Mouse (Mus musculus) hindbrain, embryonic 11.5 days (tissue): ENCODE measurements around the gene Ralgapa1. TPM values are rescaled to one million over a fixed set of nuclear protein-coding genes. Genes with fewer than 3 reads are reported as not detected.
A peak's percentile ranks its signal among the peaks of the same experiment; 100 is the strongest.

Source experiments
- ATAC-seq: fragments of 200-750 bp; cut with Nextera tagmentation; 2 replicates; pipeline ENCODE4 v1.8.0; 2017; ENCODE audit warnings: mild to moderate bottlenecking, moderate TSS enrichment, moderate library complexity; ENCODE audit not compliant: low FRiP score
- DNase-seq: peaks from one replicate; pipeline ENCODE4 v3.0.0-alpha.2; 2015; ENCODE audit warnings: low spot score
- H3K27ac ChIP-seq: fragments of 300-500 bp; sonication (generic); 2 replicates; pipeline ENCODE4 v1.5.1; 2014; ENCODE audit warnings: mild to moderate bottlenecking, low read depth, low read length
- H3K27me3 ChIP-seq: fragments of 300-500 bp; sonication (generic); 2 replicates; pipeline ENCODE4 v1.6.1; 2014; ENCODE audit warnings: mild to moderate bottlenecking, low read length, moderate library complexity, mixed read lengths; ENCODE audit not compliant: control insufficient read depth, insufficient read depth
- H3K36me3 ChIP-seq: fragments of 300-500 bp; sonication (generic); 2 replicates; pipeline ENCODE4 v1.6.1; 2014; ENCODE audit warnings: mild to moderate bottlenecking, low read length, moderate library complexity, mixed read lengths; ENCODE audit not compliant: control insufficient read depth, insufficient read depth
- H3K4me1 ChIP-seq: fragments of 300-500 bp; sonication (generic); replicated peaks from 2 replicates; pipeline ENCODE4 v1.6.1; 2014; ENCODE audit warnings: low read length, mixed read lengths; ENCODE audit not compliant: control insufficient read depth, insufficient read depth
- H3K4me2 ChIP-seq: fragments of 300-500 bp; sonication (generic); replicated peaks from 2 replicates; pipeline ENCODE4 v1.6.1; 2014; ENCODE audit warnings: mild to moderate bottlenecking, low read depth, low read length
- H3K4me3 ChIP-seq: fragments of 300-500 bp; sonication (generic); 2 replicates; pipeline ENCODE4 v1.5.1; 2014; ENCODE audit warnings: low read depth, low read length
- H3K9ac ChIP-seq: fragments of 300-500 bp; sonication (generic); 2 replicates; pipeline ENCODE4 v1.6.1; 2014; ENCODE audit warnings: low read depth, low read length
- H3K9me3 ChIP-seq: fragments of 300-500 bp; sonication (generic); 2 replicates; pipeline ENCODE4 v1.6.1; 2016; ENCODE audit warnings: low read length; ENCODE audit not compliant: control insufficient read depth
- WGBS: fragments of 180-500 bp; shearing (Covaris S2); extraction: QIAGEN DNeasy Blood & Tissue Kit; methylation state at CpG from one replicate; pipeline ENCODE4 v1.1.7; 2014; 5-methylcytosine and 5-hydroxymethylcytosine counted together
- polyA plus RNA-seq: library from polyadenylated mRNA; unstranded; fragments of >200 nt; fragmentation: Nextera tagmentation; extraction: Ambion mirVana; gene quantifications from 2 replicates; pipeline ENCODE4 v1.2.1, GENCODE M21; 2014

Ralgapa1 gene
- polyA plus RNA-seq, 1 experiment from 2014 or later, result 25.7 TPM

DNA sequence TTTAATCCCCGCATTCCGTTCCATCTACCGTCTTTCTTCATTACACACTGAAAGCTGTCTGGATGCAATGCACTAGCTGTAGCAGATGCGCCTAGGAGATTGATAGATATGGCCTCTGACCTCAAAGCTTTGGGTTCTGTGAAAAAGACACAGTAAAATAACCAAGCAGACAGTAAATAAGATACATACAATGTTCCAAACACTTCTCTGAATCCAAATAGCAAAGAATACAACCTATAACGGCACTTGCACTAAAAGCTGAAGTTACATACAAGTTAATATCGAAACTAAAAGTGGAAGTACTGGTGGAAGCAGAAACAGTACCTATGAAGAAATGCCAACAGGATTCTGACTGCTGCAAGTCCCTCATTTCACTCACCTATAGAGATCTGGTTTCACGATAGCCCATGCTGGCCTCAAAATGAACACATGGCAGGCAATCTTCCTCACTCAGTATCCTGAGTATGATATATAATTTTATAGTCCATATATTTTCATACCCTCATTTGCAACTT, 172.9 kb downstream of the Ralgapa1 start:
- Histone ChIP-seq H3K36me3 (no peaks in the 10 kb centered on the region), H3K27me3 (no peaks in the 10 kb centered on the region), H3K4me1 (no peaks in the 10 kb centered on the region), H3K4me2 (no peak overlapping the region), H3K27ac (no peak overlapping the region), H3K9ac (no peak overlapping the region), H3K4me3 (no peak overlapping the region), H3K9me3 (no peaks in the 10 kb centered on the region)
- ATAC-seq, result no peak
- 90% methylated on average over 7 of the region's 7 CpGs for WGBS
- DNase-seq, result no peak

DNA sequence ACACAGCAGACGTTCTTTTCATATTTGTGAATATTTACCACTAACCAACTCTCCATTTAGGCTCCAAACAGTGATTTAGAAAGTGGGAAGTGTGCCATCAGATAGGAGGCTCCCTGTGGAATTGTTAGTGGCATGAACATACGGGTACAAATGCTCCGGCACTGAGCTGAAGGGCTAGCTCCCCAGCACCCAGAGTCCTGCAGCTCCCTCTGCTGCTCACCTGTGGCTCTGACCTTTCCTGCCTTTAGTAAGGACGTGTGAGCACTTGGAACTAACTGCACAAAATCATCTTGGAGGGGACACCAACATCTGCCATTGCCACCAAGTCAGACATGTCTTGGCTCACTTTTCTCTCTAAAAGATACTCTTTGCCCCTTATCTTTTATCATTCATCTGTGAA, 194.3 kb downstream of the Ralgapa1 start:
- Histone ChIP-seq H3K27me3 (no peaks in the 10 kb centered on the region), H3K4me1 (no peaks in the 10 kb centered on the region; the same call in 1 of the 2 replicates), H3K4me3 (no peak overlapping the region), H3K36me3 (no peaks in the 10 kb centered on the region), H3K9me3 (no peaks in the 10 kb centered on the region), H3K27ac (no peak overlapping the region), H3K4me2 (no peak overlapping the region), H3K9ac (no peak overlapping the region)
- WGBS, result 26% methylated on average over 4 of the region's 4 CpGs
- DNase-seq, result no peak
- ATAC-seq, result no peak

DNA sequence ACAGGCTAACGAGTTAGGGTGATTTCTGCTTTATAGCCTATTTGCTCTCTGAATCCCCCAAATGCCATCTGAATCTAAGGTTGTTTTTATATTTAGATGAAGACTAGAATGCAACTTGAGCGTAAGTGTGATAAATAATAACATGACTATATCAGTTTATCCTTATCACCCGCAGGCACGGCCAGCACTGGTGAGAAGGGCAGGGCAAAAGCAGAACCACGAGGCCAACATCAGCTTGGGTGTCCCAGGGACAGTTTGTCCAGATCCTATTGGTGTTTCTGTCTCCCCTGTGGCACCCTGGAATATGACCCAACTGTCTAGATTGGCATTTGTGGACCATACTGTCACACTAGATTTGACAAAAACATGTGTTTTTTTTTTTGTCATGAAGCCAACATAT, 197.7 kb downstream of the Ralgapa1 start:
- no peak for ATAC-seq

GRCm38 (mm10) chr12:55622615-55623245, 198.2 kb downstream of the Ralgapa1 start:
- Histone ChIP-seq H3K4me3 (no peak overlapping the region), H3K27me3 (no peaks in the 10 kb centered on the region), H3K4me2 (no peak overlapping the region), H3K36me3 (no peaks in the 10 kb centered on the region), H3K4me1 (no peaks in the 10 kb centered on the region; the same call in 1 of the 2 replicates), H3K9ac (no peak overlapping the region), H3K27ac (no peak overlapping the region), H3K9me3 (no peaks in the 10 kb centered on the region)
- DNase-seq (peak; percentile 44), ATAC-seq (peak; percentile 43; the same call in 1 of the 2 replicates)
- 32% methylated on average over 3 of the region's 3 CpGs for WGBS

More for the DNA sequence above, 197.7 kb downstream of the Ralgapa1 start:
- no peak overlapping the region for H3K4me2 ChIP-seq
- no peak for DNase-seq
- H3K4me3 ChIP-seq, result no peak overlapping the region
- H3K9me3 ChIP-seq, result no peaks in the 10 kb centered on the region
- H3K36me3 ChIP-seq, result no peaks in the 10 kb centered on the region
- no peaks in the 10 kb centered on the region; the same call in 1 of the 2 replicates for H3K4me1 ChIP-seq
- no peaks in the 10 kb centered on the region for H3K27me3 ChIP-seq
- no peak overlapping the region for H3K9ac ChIP-seq
- H3K27ac ChIP-seq, result no peak overlapping the region
- WGBS, result 84% methylated on average over 5 of the region's 5 CpGs

DNA sequence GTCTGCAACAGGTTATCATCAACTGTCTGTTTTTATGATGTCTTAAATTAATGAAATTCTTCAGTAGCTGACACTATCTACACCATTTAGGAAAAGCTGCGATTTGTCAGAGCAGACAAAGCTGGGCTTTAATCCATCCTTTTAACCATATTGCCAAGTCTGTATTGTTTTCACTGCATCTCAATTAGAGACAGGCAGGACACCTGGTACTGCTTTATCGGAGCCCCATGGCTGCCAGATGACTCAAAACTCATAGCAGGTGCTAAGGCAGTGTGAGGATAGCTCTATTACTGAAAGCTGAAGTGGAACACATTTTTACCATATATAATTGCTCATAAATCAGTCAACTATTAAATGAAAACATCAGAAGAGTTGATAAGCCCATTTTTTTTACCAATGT, 200.6 kb downstream of the Ralgapa1 start:
- no peak for ATAC-seq
- DNase-seq, result no peak

DNA sequence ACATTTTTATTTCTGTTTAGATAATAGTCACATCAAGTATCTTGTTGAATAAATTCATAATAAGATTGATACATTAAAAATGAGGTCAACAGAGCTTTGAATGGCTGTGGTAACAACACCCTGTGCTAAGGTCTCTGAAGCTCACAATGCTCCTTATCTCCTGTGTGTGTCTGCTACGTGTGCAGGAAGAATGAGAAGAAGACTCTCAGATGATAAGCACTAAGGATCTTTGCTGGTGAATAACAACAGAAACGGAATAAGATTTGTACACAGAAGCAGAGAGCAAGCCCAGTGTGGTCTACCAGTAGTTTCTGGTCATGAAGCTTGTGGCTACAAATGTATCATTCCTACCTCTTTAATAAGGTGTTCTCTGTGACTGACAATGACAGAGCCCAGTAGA, 210.2 kb downstream of the Ralgapa1 start:
- DNase-seq (no peak), ATAC-seq (no peak)
- Histone ChIP-seq H3K27ac (no peak overlapping the region), H3K4me1 (no peaks in the 10 kb centered on the region), H3K4me2 (no peak overlapping the region), H3K27me3 (no peaks in the 10 kb centered on the region), H3K36me3 (no peaks in the 10 kb centered on the region), H3K4me3 (no peak overlapping the region), H3K9me3 (no peaks in the 10 kb centered on the region), H3K9ac (no peak overlapping the region)
- WGBS, result 81% methylated on average over 2 of the region's 2 CpGs

More for the DNA sequence above, 200.6 kb downstream of the Ralgapa1 start:
- H3K9ac ChIP-seq, result no peak overlapping the region
- H3K9me3 ChIP-seq, result no peaks in the 10 kb centered on the region
- H3K4me1 ChIP-seq, result no peaks in the 10 kb centered on the region; the same call in 1 of the 2 replicates
- WGBS, result 60% methylated on average over 2 of the region's 2 CpGs
- H3K4me3 ChIP-seq, result no peak overlapping the region
- H3K4me2 ChIP-seq, result no peak overlapping the region
- no peak overlapping the region for H3K27ac ChIP-seq
- H3K36me3 ChIP-seq, result no peaks in the 10 kb centered on the region
- H3K27me3 ChIP-seq, result no peaks in the 10 kb centered on the region

DNA sequence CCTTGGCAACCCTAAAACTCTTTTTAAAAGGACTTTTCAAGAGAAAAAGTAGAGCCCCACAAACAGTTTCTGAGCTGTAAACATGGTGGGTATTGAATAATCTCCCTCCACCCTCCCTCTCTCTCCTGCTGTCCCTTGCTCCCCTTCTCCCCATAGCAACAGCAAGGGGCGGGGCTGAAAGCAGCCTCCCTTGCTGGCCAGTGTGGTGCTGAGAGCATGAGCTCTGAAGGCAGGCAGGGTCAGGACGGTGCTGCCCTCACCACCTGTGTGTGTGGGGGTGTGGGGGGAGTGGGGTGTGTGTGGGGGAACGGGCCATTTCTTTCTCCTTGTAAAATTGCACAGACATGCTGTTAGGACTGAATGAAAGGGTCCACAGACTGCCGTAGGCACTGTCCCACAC, 213.1 kb downstream of the Ralgapa1 start:
- Histone ChIP-seq H3K27me3 (no peaks in the 10 kb centered on the region), H3K36me3 (no peaks in the 10 kb centered on the region), H3K4me2 (no peak overlapping the region), H3K9ac (no peak overlapping the region), H3K9me3 (no peaks in the 10 kb centered on the region), H3K27ac (no peak overlapping the region), H3K4me3 (no peak overlapping the region), H3K4me1 (no peaks in the 10 kb centered on the region)
- peak; percentile 60; the same call in 1 of the 2 replicates for ATAC-seq
- WGBS, result 26% methylated on average over 4 of the region's 4 CpGs
- peak; percentile 38 for DNase-seq

- Histone ChIP-seq H3K4me3 (no peak overlapping the region), H3K4me1 (peaks cover 4% of the 10 kb centered on the region), H3K4me2 (no peak overlapping the region), H3K9ac (no peak overlapping the region), H3K9me3 (no peaks in the 10 kb centered on the region), H3K36me3 (no peaks in the 10 kb centered on the region), H3K27ac (no peak overlapping the region), H3K27me3 (peaks cover 25% of the 10 kb centered on the region)
- whole genome bisulfite sequencing, result 91% methylated on average over 3 of the region's 3 CpGs
- DNase-seq (no peak), ATAC-seq (no peak)
These were observed 216.6 kb downstream of the Ralgapa1 start for GRCm38 (mm10) chr12:55604411-55604810.

- H3K4me3 ChIP-seq, result peak overlapping the region; percentile 47
- WGBS, result 2% methylated on average over 42 of the region's 42 CpGs
- no peak; the same call in 1 of the 2 replicates for ATAC-seq
- H3K9me3 ChIP-seq, result no peaks in the 10 kb centered on the region
- no peak overlapping the region for H3K9ac ChIP-seq
- no peak overlapping the region for H3K27ac ChIP-seq
- DNase-seq, result peak; percentile 41
- peaks cover 50% of the 10 kb centered on the region for H3K27me3 ChIP-seq
- H3K4me1 ChIP-seq, result peaks cover 9% of the 10 kb centered on the region
- H3K4me2 ChIP-seq, result peak overlapping the region; percentile 92
- no peaks in the 10 kb centered on the region for H3K36me3 ChIP-seq
These were observed 220.4 kb downstream of the Ralgapa1 start for GRCm38 (mm10) chr12:55600503-55600994.
